Mouse (Mus musculus) midbrain, embryonic 13.5 days (tissue): ENCODE results near the gene Numbl. TPM values are rescaled to one million over a fixed set of nuclear protein-coding genes. Genes with fewer than 3 reads are reported as not detected.

Experiments
- ATAC-seq: fragments of 200-750 bp; cut with Nextera tagmentation; 2 replicates; pipeline ENCODE4 v1.8.0; 2017; ENCODE audit warnings: mild to moderate bottlenecking, moderate TSS enrichment, moderate library complexity
- H3K27ac ChIP-seq: fragments of 300-500 bp; sonication (generic); 2 replicates; pipeline ENCODE4 v1.5.1; 2015; ENCODE audit warnings: inconsistent platforms, mild to moderate bottlenecking, moderate library complexity
- H3K27me3 ChIP-seq: fragments of 300-500 bp; sonication (generic); 2 replicates; pipeline ENCODE4 v1.6.1; 2015; ENCODE audit warnings: mild to moderate bottlenecking, inconsistent platforms
- H3K36me3 ChIP-seq: fragments of 300-500 bp; sonication (generic); 2 replicates; pipeline ENCODE4 v1.6.1; 2015; ENCODE audit warnings: mild to moderate bottlenecking, inconsistent platforms
- H3K4me1 ChIP-seq: fragments of 300-500 bp; sonication (generic); replicated peaks from 2 replicates; pipeline ENCODE4 v1.6.1; 2015; ENCODE audit warnings: inconsistent platforms
- H3K4me2 ChIP-seq: fragments of 300-500 bp; sonication (generic); replicated peaks from 2 replicates; pipeline ENCODE4 v1.6.1; 2015; ENCODE audit warnings: moderate library complexity, mild to moderate bottlenecking, inconsistent platforms
- H3K4me3 ChIP-seq: fragments of 300-500 bp; sonication (generic); replicated peaks from 2 replicates; pipeline ENCODE4 v1.5.1; 2015; ENCODE audit warnings: mild to moderate bottlenecking, inconsistent platforms
- H3K9ac ChIP-seq: fragments of 300-500 bp; sonication (generic); replicated peaks from 2 replicates; pipeline ENCODE4 v1.6.1; 2015; ENCODE audit warnings: mild to moderate bottlenecking, inconsistent platforms
- H3K9me3 ChIP-seq: fragments of 300-500 bp; sonication (generic); 2 replicates; pipeline ENCODE4 v1.6.1; 2016; ENCODE audit warnings: mild to moderate bottlenecking, inconsistent platforms
- WGBS: fragments of 180-500 bp; shearing (Covaris S2); methylation state at CpG from one replicate; pipeline ENCODE4 v1.1.7; 2015; 5-methylcytosine and 5-hydroxymethylcytosine counted together
- polyA plus RNA-seq: library from polyadenylated mRNA; unstranded; fragments of >200 nt; fragmentation: Nextera tagmentation; extraction: Ambion mirVana; gene quantifications from 2 replicates; pipeline ENCODE4 v1.2.1, GENCODE M21; 2015

Numbl gene
- 39.4 and 51.6 TPM in 2 replicates for polyA plus RNA-seq

DNA sequence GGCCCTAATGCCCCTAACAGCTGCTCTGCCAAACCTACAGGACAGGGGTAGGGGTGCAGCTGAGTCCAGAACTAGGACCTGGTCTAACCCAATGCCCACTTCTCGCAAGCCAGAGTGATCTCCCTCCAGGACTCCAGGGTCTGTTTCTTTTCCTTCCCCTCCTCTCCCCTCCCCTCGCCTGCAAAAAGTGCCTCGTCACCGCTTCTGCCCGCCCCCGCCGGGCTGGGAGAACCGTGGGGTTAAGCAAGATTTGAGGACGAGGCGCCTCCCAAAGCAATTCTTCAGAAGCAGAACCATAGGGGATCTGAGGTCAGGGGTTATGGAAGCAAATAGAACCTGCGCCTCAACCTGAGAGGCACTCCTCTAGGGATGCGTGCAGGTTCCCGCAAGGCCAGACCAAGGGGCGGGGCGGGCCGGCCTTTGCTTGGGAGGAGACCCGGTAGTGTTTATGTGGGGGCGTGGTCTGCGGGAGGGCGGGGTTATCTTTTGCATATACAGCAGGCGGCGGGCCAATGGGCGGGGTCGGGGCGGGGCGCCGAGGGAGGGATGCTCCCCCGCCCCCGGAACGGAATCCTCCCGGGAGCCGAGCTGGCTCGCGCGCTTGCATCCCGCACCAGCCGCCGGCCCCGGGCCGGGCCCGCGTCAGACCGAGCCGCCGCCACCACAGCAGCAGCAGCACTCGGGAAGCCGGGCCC is at the start of gene Numbl:
Gene Numbl (plus strand): TSS at position 229 of the 695 bp plus-strand sequence.
- peaks cover 25% of the 10 kb centered on the region for H3K36me3 ChIP-seq
- H3K4me2 ChIP-seq: peak within 1 kb of the TSS; percentile 94
- WGBS: under 1% methylated on average over 44 of the region's 47 CpGs
- peaks cover 50% of the 10 kb centered on the region for H3K4me1 ChIP-seq
- peak within 1 kb of the TSS; percentile 73 for H3K4me3 ChIP-seq
- H3K27me3 ChIP-seq: no peaks in the 10 kb centered on the region
- peak within 1 kb of the TSS; percentile 91 for H3K9ac ChIP-seq
- ATAC-seq: peak; percentile 78
- no peaks in the 10 kb centered on the region for H3K9me3 ChIP-seq
- peak within 1 kb of the TSS; percentile 92 for H3K27ac ChIP-seq

- H3K4me3 ChIP-seq: no peak overlapping the region
- no peaks in the 10 kb centered on the region for H3K9me3 ChIP-seq
- no peaks in the 10 kb centered on the region for H3K27me3 ChIP-seq
- 89% methylated on average over 2 of the region's 2 CpGs for WGBS
- H3K27ac ChIP-seq: no peak overlapping the region
- no peak overlapping the region for H3K4me2 ChIP-seq
- ATAC-seq: no peak
- no peak overlapping the region for H3K9ac ChIP-seq
- no peaks in the 10 kb centered on the region for H3K4me1 ChIP-seq
- H3K36me3 ChIP-seq: peaks cover 92% of the 10 kb centered on the region
Measured at GRCm38 (mm10) chr7:27212626-27213025, 45.6 kb upstream of the Numbl start.

DNA sequence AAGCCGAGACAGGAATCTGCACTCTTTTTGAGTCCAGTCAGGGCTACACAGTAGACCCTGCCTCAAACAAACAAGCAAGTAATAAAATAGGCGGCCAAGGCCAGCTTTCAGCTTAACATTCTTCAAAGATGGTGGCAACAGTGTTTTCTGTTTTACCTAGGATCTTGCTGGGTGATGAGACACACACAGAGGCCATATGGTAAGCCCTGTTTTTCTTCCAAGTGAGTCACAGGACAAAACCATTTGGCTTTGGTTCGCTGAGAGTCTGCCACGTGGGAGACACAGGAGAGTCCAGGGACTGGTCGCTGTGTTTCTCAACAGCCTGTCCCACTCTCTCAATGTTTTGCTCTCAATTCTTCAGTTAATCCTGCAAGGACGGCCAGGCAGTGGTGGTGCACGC is 39.6 kb upstream of the Numbl start:
- H3K36me3 ChIP-seq: peaks cover 64% of the 10 kb centered on the region
- H3K4me3 ChIP-seq: no peak overlapping the region
- no peaks in the 10 kb centered on the region for H3K9me3 ChIP-seq

GRCm38 (mm10) chr7:27219937-27220336 is 38.3 kb upstream of the Numbl start:
- ATAC-seq: no peak
- H3K9ac ChIP-seq: no peak overlapping the region
- H3K4me1 ChIP-seq: peaks cover 21% of the 10 kb centered on the region
- peaks cover 55% of the 10 kb centered on the region for H3K36me3 ChIP-seq
- no peak overlapping the region for H3K4me3 ChIP-seq
- no peaks in the 10 kb centered on the region for H3K9me3 ChIP-seq
- 75% methylated on average over 11 of the region's 11 CpGs for WGBS
- H3K27me3 ChIP-seq: no peaks in the 10 kb centered on the region
- no peak overlapping the region for H3K4me2 ChIP-seq
- no peak overlapping the region for H3K27ac ChIP-seq

More for the DNA sequence above, 39.6 kb upstream of the Numbl start:
- ATAC-seq: no peak
- Histone ChIP-seq H3K27ac (no peak overlapping the region), H3K9ac (no peak overlapping the region), H3K4me1 (peaks cover 7% of the 10 kb centered on the region), H3K4me2 (no peak overlapping the region), H3K27me3 (no peaks in the 10 kb centered on the region)
- 84% methylated on average over 7 of the region's 7 CpGs for WGBS

- 90% methylated on average over 6 of the region's 6 CpGs for WGBS
- Histone ChIP-seq H3K27me3 (no peaks in the 10 kb centered on the region), H3K4me3 (no peak overlapping the region), H3K9ac (0 out of 2 replicates have a peak overlapping the region, but pooled peaks have one; percentile 14), H3K36me3 (peaks cover 38% of the 10 kb centered on the region), H3K4me1 (peaks cover 41% of the 10 kb centered on the region), H3K4me2 (no peak overlapping the region), H3K27ac (no peak overlapping the region), H3K9me3 (no peaks in the 10 kb centered on the region)
- no peak for ATAC-seq
Measured at GRCm38 (mm10) chr7:27221939-27222338, 36.3 kb upstream of the Numbl start.

DNA sequence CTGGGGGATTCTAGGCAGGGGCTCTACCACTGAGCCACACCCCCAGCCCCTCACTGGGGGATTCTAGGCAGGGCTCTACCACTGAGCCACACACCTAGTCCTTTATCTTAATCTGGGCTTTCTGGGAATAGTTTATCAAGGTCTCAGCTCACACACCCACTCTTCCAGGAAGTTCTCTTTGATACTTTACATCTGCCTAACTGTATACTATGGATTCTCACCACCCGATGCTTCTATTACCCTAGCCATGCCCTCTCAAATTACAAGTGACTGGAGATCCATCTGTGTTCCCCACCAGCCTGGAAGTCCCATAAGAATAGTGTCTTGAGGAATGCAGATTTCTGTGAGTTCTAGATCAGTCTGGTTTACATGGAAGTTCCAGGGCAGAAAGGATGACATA is 35.7 kb upstream of the Numbl start:
- H3K4me1 ChIP-seq: peaks cover 47% of the 10 kb centered on the region
- no peak overlapping the region for H3K9ac ChIP-seq
- peaks cover 33% of the 10 kb centered on the region for H3K36me3 ChIP-seq
- no peak for ATAC-seq
- no peaks in the 10 kb centered on the region for H3K9me3 ChIP-seq
- H3K27ac ChIP-seq: no peak overlapping the region
- H3K4me3 ChIP-seq: no peak overlapping the region
- no peak overlapping the region for H3K4me2 ChIP-seq
- H3K27me3 ChIP-seq: no peaks in the 10 kb centered on the region
- WGBS: 88% methylated on average over 1 of the region's 1 CpGs

GRCm38 (mm10) chr7:27224877-27225575 is 33.2 kb upstream of the Numbl start:
- H3K9ac ChIP-seq: peak overlapping the region; percentile 94
- peaks cover 55% of the 10 kb centered on the region for H3K4me1 ChIP-seq
- H3K4me3 ChIP-seq: peak overlapping the region; percentile 89
- no peak for ATAC-seq
- no peaks in the 10 kb centered on the region for H3K9me3 ChIP-seq
- 80% methylated on average over 11 of the region's 11 CpGs for WGBS
- H3K4me2 ChIP-seq: peak overlapping the region; percentile 90
- peaks cover 12% of the 10 kb centered on the region for H3K36me3 ChIP-seq
- no peak overlapping the region for H3K27ac ChIP-seq
- no peaks in the 10 kb centered on the region for H3K27me3 ChIP-seq

DNA sequence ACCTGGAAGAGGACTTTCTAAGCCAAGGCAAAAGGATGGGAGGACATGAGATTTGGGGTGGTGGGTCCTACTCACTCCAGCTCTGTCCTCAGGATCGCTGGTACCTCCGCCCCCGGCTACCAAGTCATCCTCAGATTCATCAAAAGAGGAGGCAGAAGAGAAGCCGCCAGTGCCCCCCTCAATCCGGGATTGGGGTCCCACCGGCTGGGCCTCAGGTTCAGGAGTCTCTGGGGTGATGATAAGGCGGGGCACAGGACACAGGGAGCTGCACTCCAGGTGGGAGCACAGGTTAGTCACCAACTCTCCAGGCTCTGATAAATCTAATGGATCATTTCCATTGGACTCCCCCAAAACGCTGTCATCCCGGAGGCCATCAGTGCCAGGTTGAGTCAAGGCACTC is 31.0 kb upstream of the Numbl start:
- peak overlapping the region; percentile 90 for H3K4me2 ChIP-seq

GRCm38 (mm10) chr7:27227676-27228075 is 30.6 kb upstream of the Numbl start:
- no peaks in the 10 kb centered on the region for H3K9me3 ChIP-seq
- H3K4me2 ChIP-seq: peak overlapping the region; percentile 90
- peak overlapping the region; percentile 94 for H3K9ac ChIP-seq
- H3K27me3 ChIP-seq: no peaks in the 10 kb centered on the region
- H3K4me1 ChIP-seq: peaks cover 59% of the 10 kb centered on the region
- peak overlapping the region; percentile 89 for H3K4me3 ChIP-seq
- ATAC-seq: no peak; the same call in 1 of the 2 replicates
- no peaks in the 10 kb centered on the region for H3K36me3 ChIP-seq
- 3% methylated on average over 10 of the region's 10 CpGs for whole genome bisulfite sequencing
- peak overlapping the region; percentile 87 for H3K27ac ChIP-seq

More for the DNA sequence above, 31.0 kb upstream of the Numbl start:
- H3K9ac ChIP-seq: peak overlapping the region; percentile 94
- peaks cover 59% of the 10 kb centered on the region for H3K4me1 ChIP-seq
- peak overlapping the region; percentile 89 for H3K4me3 ChIP-seq
- WGBS: 33% methylated on average over 9 of the region's 9 CpGs
- no peaks in the 10 kb centered on the region for H3K27me3 ChIP-seq
- H3K9me3 ChIP-seq: no peaks in the 10 kb centered on the region
- no peaks in the 10 kb centered on the region for H3K36me3 ChIP-seq
- no peak for ATAC-seq
- H3K27ac ChIP-seq: no peak overlapping the region

DNA sequence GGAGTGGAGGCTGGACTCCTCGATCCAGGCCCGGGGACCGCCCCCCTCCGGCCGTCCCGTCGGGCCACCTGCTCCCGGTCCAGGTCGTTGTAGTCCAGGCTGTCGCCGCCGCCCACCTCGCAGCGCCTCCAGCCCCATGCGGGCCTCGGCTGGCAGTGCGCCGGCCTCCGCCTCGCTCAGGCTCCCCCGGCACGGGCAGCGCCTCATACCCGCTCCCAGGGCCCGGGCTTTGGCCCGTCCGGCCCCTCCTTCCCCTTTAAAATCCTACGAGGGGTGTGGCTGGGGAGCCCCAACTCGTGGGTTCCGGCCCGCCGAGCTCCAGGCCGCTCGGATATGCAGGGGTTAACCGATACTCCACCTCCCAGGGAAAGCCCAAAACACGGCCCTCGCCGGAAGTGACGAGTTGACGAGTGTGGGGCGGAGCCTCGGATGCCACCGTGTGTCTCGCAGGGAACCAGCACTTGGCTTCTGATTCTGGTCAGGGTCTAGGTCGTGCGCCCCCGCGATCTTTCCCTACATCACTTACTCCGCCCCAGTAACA is 29.9 kb upstream of the Numbl start, which contains the start of gene Itpkc:
Gene Itpkc (minus strand): TSS at position 381 of the 541 bp plus-strand sequence.
- Histone ChIP-seq H3K4me3 (peak within 1 kb of the TSS; percentile 89), H3K27me3 (no peaks in the 10 kb centered on the region), H3K4me2 (peak within 1 kb of the TSS; percentile 90), H3K4me1 (peaks cover 56% of the 10 kb centered on the region), H3K36me3 (no peaks in the 10 kb centered on the region), H3K27ac (peak within 1 kb of the TSS; percentile 87), H3K9me3 (no peaks in the 10 kb centered on the region), H3K9ac (peak within 1 kb of the TSS; percentile 94)
- 1% methylated on average over 49 of the region's 49 CpGs for WGBS
- peak; percentile 78 for ATAC-seq

DNA sequence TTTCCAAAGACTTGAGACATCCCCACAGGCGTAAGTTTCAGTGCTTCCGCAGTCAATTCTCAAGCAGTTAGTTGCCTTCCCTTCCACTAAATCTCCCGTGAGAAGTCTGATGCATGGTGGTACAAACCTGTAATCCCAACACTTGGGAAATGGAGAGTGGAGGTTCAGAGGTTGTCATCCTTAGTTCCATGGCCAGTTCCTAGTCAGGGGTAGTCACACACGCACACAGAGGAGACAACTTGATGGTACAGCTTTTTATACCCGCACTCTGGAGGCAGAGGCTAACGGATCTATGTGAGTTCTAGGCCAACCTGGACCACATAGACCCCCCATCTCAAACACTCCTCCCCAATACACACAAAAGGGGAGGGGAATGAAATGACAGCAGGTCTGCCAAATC is 29.4 kb upstream of the Numbl start:
- no peaks in the 10 kb centered on the region for H3K36me3 ChIP-seq
- H3K27ac ChIP-seq: peak overlapping the region; percentile 87
- no peaks in the 10 kb centered on the region for H3K27me3 ChIP-seq
- peak overlapping the region; percentile 89 for H3K4me3 ChIP-seq
- no peaks in the 10 kb centered on the region for H3K9me3 ChIP-seq
- no peak for ATAC-seq
- peak overlapping the region; percentile 94 for H3K9ac ChIP-seq
- peaks cover 56% of the 10 kb centered on the region for H3K4me1 ChIP-seq
- peak overlapping the region; percentile 90 for H3K4me2 ChIP-seq
- WGBS: 15% methylated on average over 6 of the region's 6 CpGs

DNA sequence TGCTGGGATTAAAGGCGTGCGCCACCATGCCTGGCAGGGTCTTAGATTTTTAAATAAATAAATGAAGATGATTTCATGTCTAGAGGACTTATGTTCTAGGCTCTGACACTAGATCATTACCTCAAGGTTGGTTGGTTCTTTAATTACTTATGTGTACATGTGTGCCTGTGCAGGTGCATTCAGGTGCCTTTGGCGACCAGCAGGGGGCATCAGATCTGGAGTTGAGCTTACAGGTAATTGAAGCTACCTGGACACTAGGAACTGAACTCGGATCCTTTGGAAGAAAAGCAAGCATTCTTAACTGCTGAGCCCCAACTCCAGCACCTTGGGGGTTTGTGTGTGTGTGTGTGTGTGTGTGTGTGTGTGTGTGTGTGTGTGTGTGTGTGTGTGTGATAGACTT is 27.5 kb upstream of the Numbl start:
- Histone ChIP-seq H3K4me3 (no peak overlapping the region), H3K4me1 (peaks cover 41% of the 10 kb centered on the region), H3K9me3 (no peaks in the 10 kb centered on the region), H3K36me3 (no peaks in the 10 kb centered on the region), H3K27me3 (no peaks in the 10 kb centered on the region), H3K9ac (no peak overlapping the region), H3K27ac (no peak overlapping the region), H3K4me2 (no peak overlapping the region)
- no peak for ATAC-seq
- 76% methylated on average over 4 of the region's 4 CpGs for WGBS
